Mouse (Mus musculus) hindbrain, embryonic 10.5 days (tissue): ENCODE results near the gene Dleu7. TPM values are rescaled to one million over a fixed set of nuclear protein-coding genes. Genes with fewer than 3 reads are reported as not detected.
A peak's percentile ranks its signal among the peaks of the same experiment; 100 is the strongest.

ENCODE experiments used
- DNase-seq: peaks from one replicate; pipeline ENCODE4 v3.0.0-alpha.2; 2017; ENCODE audit warnings: low spot score
- H3K27ac ChIP-seq: fragments of 300-500 bp; sonication (generic); 2 replicates; pipeline ENCODE4 v1.5.1; 2016; ENCODE audit warnings: mild to moderate bottlenecking, moderate library complexity
- H3K27me3 ChIP-seq: fragments of 300-500 bp; sonication (generic); 2 replicates; pipeline ENCODE4 v1.6.1; 2016; ENCODE audit warnings: mild to moderate bottlenecking; ENCODE audit not compliant: poor library complexity, insufficient read depth, severe bottlenecking
- H3K36me3 ChIP-seq: fragments of 300-500 bp; sonication (generic); 2 replicates; pipeline ENCODE4 v1.6.1; 2016; ENCODE audit warnings: mild to moderate bottlenecking, moderate library complexity
- H3K4me1 ChIP-seq: fragments of 300-500 bp; sonication (generic); replicated peaks from 2 replicates; pipeline ENCODE4 v1.6.1; 2016; ENCODE audit warnings: mild to moderate bottlenecking
- H3K4me3 ChIP-seq: fragments of 300-500 bp; sonication (generic); 2 replicates; pipeline ENCODE4 v1.5.1; 2016; ENCODE audit warnings: mild to moderate bottlenecking, moderate library complexity
- H3K9me3 ChIP-seq: fragments of 300-500 bp; sonication (generic); 2 replicates; pipeline ENCODE4 v1.6.1; 2016; ENCODE audit warnings: mild to moderate bottlenecking, moderate library complexity
- WGBS: fragments of 180-500 bp; shearing (Covaris S2); methylation state at CpG from one replicate; pipeline ENCODE4 v1.1.7; 2016; 5-methylcytosine and 5-hydroxymethylcytosine counted together
- polyA plus RNA-seq: library from polyadenylated mRNA; unstranded; fragments of >200 nt; fragmentation: Nextera tagmentation; extraction: Ambion mirVana; gene quantifications from 2 replicates; pipeline ENCODE4 v1.2.1, GENCODE M21; 2016

Gene Dleu7
- polyA plus RNA-seq, 1 experiment from 2014 or later: 1.9 TPM

DNA sequence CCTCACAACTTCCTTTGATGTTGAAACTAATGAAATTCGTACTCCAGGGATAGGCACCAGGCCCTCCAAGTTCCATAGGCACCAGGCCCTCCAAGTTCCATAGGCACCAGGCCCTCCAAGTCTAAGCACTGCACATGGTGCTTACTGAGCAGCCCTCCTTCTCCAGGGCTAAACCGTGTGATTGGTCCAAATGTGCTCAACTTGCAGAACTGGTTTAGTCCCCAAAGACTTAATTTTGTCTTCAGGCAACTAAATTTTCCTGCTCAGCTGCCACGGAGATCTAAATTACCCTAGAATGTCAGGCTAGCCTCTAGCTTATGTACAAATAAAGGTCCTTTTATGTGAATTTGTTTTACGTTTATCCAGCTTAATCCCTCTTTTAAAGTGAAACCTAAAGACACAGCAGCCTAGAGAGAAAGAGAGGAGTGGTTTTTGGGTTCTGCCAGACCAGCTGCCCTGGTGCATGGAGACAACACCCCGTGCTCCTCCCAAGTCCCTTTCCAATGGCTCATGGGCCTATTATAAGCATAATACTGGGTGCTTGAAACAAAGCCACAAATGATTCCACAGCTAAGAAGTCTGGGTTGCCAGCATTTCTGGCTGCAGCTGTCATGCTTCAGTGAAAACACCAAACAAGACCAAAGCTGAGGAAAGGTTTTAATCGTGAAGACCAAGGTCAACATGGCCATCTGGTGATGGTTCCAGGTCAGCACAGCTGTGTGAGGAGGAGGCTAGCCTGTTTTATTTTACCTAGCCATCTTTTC, 29.9 kb upstream of the Dleu7 start:
- no peaks in the 10 kb centered on the region for H3K27me3 ChIP-seq
- no peak overlapping the region for H3K4me3 ChIP-seq
- no peaks in the 10 kb centered on the region for H3K36me3 ChIP-seq
- H3K9me3 ChIP-seq: no peaks in the 10 kb centered on the region
- no peak for DNase-seq
- peaks cover 15% of the 10 kb centered on the region for H3K4me1 ChIP-seq
- no peak overlapping the region for H3K27ac ChIP-seq
- 59% methylated on average over 6 of the region's 6 CpGs for WGBS

DNA sequence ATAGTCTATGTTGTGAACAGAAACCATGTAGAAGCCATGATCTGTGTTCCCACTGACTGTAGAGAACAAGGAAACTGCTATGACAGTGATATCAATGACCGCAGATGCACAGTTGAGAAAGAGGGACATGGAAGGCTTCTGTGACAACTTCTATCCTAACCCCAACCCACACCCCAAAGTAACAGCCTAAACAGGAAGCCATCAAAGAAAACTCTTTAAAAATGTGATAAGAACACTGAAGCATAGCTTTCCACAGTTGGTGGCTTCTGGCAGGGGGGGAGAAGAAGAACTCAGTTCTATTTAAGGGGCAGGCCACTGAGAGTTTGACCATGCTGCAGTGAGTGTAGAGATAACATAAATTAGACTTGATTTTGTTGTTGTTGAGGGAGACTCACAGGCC, 18.8 kb upstream of the Dleu7 start:
- Histone ChIP-seq H3K27ac (no peak overlapping the region), H3K9me3 (no peaks in the 10 kb centered on the region), H3K27me3 (no peaks in the 10 kb centered on the region), H3K36me3 (no peaks in the 10 kb centered on the region), H3K4me1 (0 out of 2 replicates have a peak, but pooled peaks cover 3% of the 10 kb centered on the region), H3K4me3 (no peak overlapping the region)
- 96% methylated on average over 1 of the region's 1 CpGs for WGBS
- DNase-seq: no peak

- Histone ChIP-seq H3K36me3 (no peaks in the 10 kb centered on the region), H3K4me1 (0 out of 2 replicates have a peak, but pooled peaks cover 3% of the 10 kb centered on the region), H3K9me3 (no peaks in the 10 kb centered on the region), H3K4me3 (no peak overlapping the region), H3K27me3 (no peaks in the 10 kb centered on the region), H3K27ac (no peak overlapping the region)
- DNase-seq: no peak
- 66% methylated on average over 2 of the region's 2 CpGs for WGBS
These were observed 16.2 kb upstream of the Dleu7 start for GRCm38 (mm10) chr14:62309026-62309425.

DNA sequence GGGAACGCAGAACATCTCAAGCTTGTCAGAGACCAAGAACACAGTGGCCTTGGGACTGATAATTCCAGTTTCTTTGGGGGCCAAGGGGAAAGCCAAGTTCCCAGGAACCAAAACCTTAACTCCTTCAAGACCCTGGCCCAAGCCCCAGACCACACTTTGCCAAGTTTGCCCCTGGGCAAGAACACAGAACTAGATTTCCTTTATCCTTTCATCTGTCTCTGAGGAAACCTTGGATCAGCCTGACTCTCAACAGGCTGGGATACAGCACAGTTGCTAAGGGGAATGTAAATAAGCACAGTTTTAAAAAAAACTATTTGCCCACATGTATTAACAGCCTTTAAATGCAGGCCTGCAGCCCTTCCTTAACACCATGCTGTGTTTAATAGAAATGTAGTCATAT, 14.7 kb upstream of the Dleu7 start:
- no peak overlapping the region for H3K4me3 ChIP-seq
- DNase-seq: no peak
- no peaks in the 10 kb centered on the region for H3K27me3 ChIP-seq
- no peaks in the 10 kb centered on the region for H3K36me3 ChIP-seq
- 0 out of 2 replicates have a peak, but pooled peaks cover 3% of the 10 kb centered on the region for H3K4me1 ChIP-seq
- H3K9me3 ChIP-seq: no peaks in the 10 kb centered on the region
- WGBS: 98% methylated on average over 1 of the region's 1 CpGs
- no peak overlapping the region for H3K27ac ChIP-seq

DNA sequence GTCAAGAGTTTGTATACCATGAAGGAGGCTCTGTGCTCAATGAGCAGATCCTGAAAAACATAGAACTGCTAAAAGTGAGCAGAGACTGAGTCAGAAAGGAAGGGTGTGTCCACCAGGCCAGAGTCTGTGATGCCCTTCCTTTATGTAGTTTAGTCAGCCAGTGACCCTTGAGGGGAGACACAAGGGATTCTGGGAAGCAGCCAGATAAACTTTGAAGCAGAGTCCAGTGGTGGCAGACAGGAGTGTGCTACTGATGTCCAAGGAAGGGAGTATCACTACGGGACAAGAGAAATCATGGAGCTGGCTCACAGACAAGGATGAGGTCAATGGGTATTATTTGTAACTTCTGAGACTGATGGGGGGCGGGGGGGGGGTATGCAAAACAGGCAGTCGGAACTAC, 7.2 kb upstream of the Dleu7 start:
- WGBS: 83% methylated on average over 3 of the region's 3 CpGs
- Histone ChIP-seq H3K36me3 (no peaks in the 10 kb centered on the region), H3K4me3 (no peak overlapping the region), H3K27ac (no peak overlapping the region), H3K27me3 (peaks cover under 1% of the 10 kb centered on the region; the same call in 1 of the 2 replicates), H3K9me3 (no peaks in the 10 kb centered on the region), H3K4me1 (no peaks in the 10 kb centered on the region)
- no peak for DNase-seq

DNA sequence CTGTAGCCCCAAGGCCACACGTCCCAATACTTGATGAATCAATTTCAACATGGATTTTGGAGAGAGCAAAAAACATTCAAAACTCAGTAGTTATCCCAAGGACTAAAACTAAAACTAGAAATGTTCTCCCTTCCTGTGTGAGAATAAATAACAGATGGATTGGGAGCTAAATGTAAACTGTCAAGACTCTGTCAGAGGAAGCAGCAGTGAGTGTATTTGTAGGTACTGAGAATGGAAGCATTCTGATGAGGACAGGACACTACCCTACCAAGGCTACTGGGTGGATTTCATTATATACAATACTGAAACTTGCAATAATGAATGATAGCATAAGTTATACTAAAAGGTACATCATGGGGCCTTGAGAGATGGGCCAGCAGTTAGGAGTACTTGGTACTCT, 6.0 kb upstream of the Dleu7 start:
- no peaks in the 10 kb centered on the region for H3K9me3 ChIP-seq
- H3K27me3 ChIP-seq: peaks cover 12% of the 10 kb centered on the region
- no peaks in the 10 kb centered on the region for H3K4me1 ChIP-seq
- no peaks in the 10 kb centered on the region for H3K36me3 ChIP-seq
- no peak overlapping the region for H3K27ac ChIP-seq
- H3K4me3 ChIP-seq: no peak overlapping the region
- DNase-seq: no peak
- 80% methylated on average over 1 of the region's 1 CpGs for WGBS

DNA sequence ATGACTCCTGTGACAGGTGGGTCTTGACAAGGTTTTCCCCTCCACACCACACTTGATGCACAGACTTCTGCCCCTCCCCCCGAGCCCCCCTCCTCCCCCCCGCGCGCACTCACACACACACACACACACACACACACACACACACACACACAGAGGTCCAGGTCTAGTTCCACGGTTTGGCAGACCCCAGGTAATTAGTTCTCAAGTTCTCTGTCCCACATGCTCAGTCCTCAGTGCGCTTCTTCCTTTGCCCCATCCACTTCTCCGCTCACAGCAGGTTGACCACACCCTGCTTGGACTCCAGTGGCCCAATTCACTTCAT, 720 bp downstream of the Dleu7 start:
- Histone ChIP-seq H3K4me1 (peaks cover 15% of the 10 kb centered on the region), H3K9me3 (no peaks in the 10 kb centered on the region), H3K4me3 (peak overlapping the region; percentile 69), H3K27me3 (peaks cover 53% of the 10 kb centered on the region), H3K27ac (peak overlapping the region; percentile 88), H3K36me3 (no peaks in the 10 kb centered on the region)
- DNase-seq: no peak
- 16% methylated on average over 4 of the region's 7 CpGs for WGBS

- 91% methylated on average over 1 of the region's 1 CpGs for WGBS
- H3K36me3 ChIP-seq: no peaks in the 10 kb centered on the region
- H3K4me1 ChIP-seq: peaks cover 15% of the 10 kb centered on the region
- no peak overlapping the region for H3K4me3 ChIP-seq
- no peak overlapping the region for H3K27ac ChIP-seq
- no peaks in the 10 kb centered on the region for H3K9me3 ChIP-seq
- H3K27me3 ChIP-seq: peaks cover 53% of the 10 kb centered on the region
- no peak for DNase-seq
These were observed 1.4 kb downstream of the Dleu7 start for GRCm38 (mm10) chr14:62291406-62291987.

DNA sequence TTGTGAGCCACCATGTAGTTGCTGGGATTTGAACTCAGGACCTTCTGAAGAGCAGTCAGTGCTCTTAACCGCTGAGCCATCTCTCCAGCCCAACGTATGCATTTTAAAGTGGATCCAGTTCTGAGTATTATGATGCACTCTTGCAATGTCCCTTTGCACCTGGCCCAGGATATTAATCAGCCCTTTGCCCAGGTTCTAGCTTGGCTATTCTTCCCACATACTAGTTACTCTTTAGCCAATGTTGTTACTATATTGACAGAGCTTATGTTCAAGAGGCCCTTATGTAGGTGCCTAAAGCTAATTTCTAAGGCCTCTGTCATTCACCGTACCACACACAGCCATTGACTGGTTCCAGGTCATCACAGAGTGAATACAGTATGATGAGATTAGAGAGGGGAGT, 4.1 kb downstream of the Dleu7 start:
- H3K36me3 ChIP-seq: no peaks in the 10 kb centered on the region
- 98% methylated on average over 3 of the region's 3 CpGs for WGBS
- no peak overlapping the region for H3K4me3 ChIP-seq

GRCm38 (mm10) chr14:62282974-62283373, 9.9 kb downstream of the Dleu7 start:
- Histone ChIP-seq H3K4me1 (no peaks in the 10 kb centered on the region), H3K27ac (no peak overlapping the region), H3K4me3 (no peak overlapping the region), H3K27me3 (no peaks in the 10 kb centered on the region), H3K36me3 (no peaks in the 10 kb centered on the region), H3K9me3 (no peaks in the 10 kb centered on the region)
- DNase-seq: no peak
- WGBS: 80% methylated on average over 2 of the region's 2 CpGs

More for the DNA sequence above, 4.1 kb downstream of the Dleu7 start:
- H3K4me1 ChIP-seq: peaks cover 15% of the 10 kb centered on the region
- no peak for DNase-seq
- no peaks in the 10 kb centered on the region for H3K9me3 ChIP-seq
- H3K27ac ChIP-seq: no peak overlapping the region
- peaks cover 40% of the 10 kb centered on the region for H3K27me3 ChIP-seq

DNA sequence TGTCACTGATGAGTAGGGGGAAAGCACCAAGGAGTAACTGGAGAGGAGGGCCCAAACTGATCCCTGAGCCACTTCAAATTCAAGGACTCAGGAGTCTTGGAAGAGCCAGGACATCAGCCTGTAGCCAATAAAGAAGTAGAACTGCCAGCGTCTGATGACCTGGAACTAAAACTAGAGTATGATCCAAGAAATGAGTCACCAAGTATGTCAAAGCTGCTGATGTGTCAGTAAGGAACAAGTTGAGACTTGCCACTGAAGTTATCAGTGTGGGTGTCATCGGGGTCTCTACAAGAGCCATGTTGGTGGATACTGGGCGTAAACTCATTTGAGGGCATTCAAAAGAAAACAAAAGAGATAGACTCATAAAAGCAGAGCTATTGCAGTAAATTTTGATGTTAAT, 19.2 kb downstream of the Dleu7 start:
- no peak overlapping the region for H3K27ac ChIP-seq
- 91% methylated on average over 3 of the region's 3 CpGs for WGBS
- no peak for DNase-seq

DNA sequence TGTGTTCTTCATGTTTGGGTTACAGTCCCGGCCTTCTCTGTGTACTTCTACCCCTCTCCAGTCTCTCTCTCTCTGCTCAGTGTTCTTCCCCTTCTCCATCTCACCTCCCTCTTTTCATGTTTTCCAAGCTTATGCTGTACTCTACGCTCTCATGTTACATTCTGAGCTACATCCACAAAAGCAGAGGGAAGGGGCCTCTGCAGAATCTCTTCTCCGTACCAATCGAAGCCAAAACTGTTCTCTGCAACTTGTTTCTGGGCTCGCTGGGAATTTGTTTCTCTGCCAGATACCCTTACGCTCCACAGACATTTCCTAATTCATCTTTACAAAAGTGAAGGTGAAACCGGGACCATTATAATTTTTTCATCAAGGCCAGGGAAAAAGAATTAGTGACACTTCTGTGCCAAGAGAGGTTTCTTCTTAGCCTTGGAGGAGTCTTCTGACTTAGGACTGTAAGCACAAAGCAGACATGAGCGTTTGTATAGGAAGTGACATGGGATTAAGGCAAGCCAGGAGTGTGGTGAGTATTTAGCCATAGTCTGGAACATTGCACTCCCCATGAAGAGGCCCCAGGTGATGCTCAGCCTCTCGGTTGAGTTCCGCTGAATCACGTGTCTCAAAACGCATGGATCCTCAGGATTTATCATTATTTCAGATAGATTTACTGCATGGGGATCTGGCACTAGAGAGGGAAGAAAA, 22.0 kb downstream of the Dleu7 start:
- DNase-seq: no peak
- no peaks in the 10 kb centered on the region for H3K36me3 ChIP-seq
- H3K4me3 ChIP-seq: no peak overlapping the region
- no peak overlapping the region for H3K27ac ChIP-seq
- 90% methylated on average over 12 of the region's 12 CpGs for WGBS
- H3K27me3 ChIP-seq: no peaks in the 10 kb centered on the region
- H3K9me3 ChIP-seq: no peaks in the 10 kb centered on the region
- no peaks in the 10 kb centered on the region for H3K4me1 ChIP-seq

More for the DNA sequence above, 19.2 kb downstream of the Dleu7 start:
- Histone ChIP-seq H3K4me1 (no peaks in the 10 kb centered on the region), H3K4me3 (no peak overlapping the region), H3K9me3 (no peaks in the 10 kb centered on the region), H3K27me3 (no peaks in the 10 kb centered on the region), H3K36me3 (no peaks in the 10 kb centered on the region)

DNA sequence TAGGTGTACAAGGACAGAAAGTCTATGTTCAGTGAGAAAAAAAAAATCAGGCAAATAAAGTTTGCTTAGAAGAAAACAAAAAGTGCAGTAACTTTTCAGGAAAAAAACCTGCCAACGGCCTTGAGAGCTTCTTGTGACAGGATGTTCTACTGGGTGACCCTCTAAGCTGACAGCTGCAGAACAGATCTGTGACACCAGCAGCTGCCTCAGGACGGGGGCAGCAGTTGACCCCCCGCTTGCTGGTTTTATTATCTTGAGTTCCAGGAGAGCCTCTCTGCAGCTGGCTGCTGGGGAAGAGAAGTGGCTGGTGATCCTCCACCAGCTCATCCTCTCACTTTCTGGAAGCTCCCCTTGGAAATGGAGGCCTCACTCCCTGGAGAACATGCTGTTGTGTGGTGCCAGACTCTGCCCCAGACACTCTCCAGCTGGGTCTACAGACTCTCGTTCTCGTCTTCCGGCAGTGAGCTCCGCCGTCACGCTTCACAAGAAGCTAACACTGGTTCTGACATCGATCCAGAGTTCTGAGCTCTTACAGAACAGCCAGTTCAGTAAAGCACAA, 33.8 kb downstream of the Dleu7 start:
- no peak overlapping the region for H3K27ac ChIP-seq

More for the DNA sequence above, 33.8 kb downstream of the Dleu7 start:
- H3K27me3 ChIP-seq: no peaks in the 10 kb centered on the region
- H3K36me3 ChIP-seq: no peaks in the 10 kb centered on the region
- DNase-seq: no peak
- peaks cover 9% of the 10 kb centered on the region for H3K4me1 ChIP-seq
- no peak overlapping the region for H3K4me3 ChIP-seq
- WGBS: 61% methylated on average over 10 of the region's 10 CpGs
- no peaks in the 10 kb centered on the region for H3K9me3 ChIP-seq
